Mouse (Mus musculus) Patski (cell line): ENCODE data around the gene Col8a2. TPM values are rescaled to one million over a fixed set of nuclear protein-coding genes. Genes with fewer than 3 reads are reported as not detected.

Experiments
- ATAC-seq: fragments of 100-300 bp; one replicate; pipeline ENCODE4 v1.8.0; 2021
- CTCF ChIA-PET: fragments of 350-600 bp; sonication (Branson Sonifier 250); formaldehyde crosslinking; loops from one replicate; lab custom pipeline; 2022; ENCODE audit warnings: inconsistent platforms; lab: Charles Lee
- POLR2A ChIA-PET: fragments of 350-600 bp; sonication (Branson Sonifier 250); formaldehyde crosslinking; loops from one replicate; lab custom pipeline; 2022; ENCODE audit warnings: antibody characterized with exemption, inconsistent platforms; lab: Charles Lee
- DNase-seq: peaks from one replicate; pipeline ENCODE4 v3.0.0-alpha.2; 2011; ENCODE audit warnings: low read depth, low spot score
- H3K27me3 ChIP-seq: fragments of 371-371 bp; one replicate; pipeline ENCODE4 v1.5.1; 2021
- CTCF ChIP-seq: fragments of 100-300 bp; IDR thresholded peaks from one replicate; pipeline ENCODE4 v1.5.1; 2021
- in situ Hi-C: fragments of 300-500 bp; cut with MboI; formaldehyde crosslinking; loops from 3 replicates; pipeline ENCODE4 v1.11.1; 2018; ENCODE audit warnings: low pct_unique_long_range_greater_than_20kb, mixed read lengths
- polyA plus RNA-seq: library from polyadenylated mRNA; unstranded; gene quantifications from one replicate; pipeline ENCODE4 v1.2.3, GENCODE M21; 2021

The Col8a2 gene
- polyA plus RNA-seq, 1 experiment from 2014 or later = 0.13 TPM

- TF ChIP-seq CTCF = no peak
- in situ Hi-C loops = no loop called here
- DNase-seq = no peak
- POLR2A ChIA-PET = no interaction called here
- CTCF ChIA-PET = interaction anchor here (1.5 kb wide), 1 partner anchor 13 kb away, joined by 6 read pairs; no protein-coding TSS in a partner anchor
- H3K27me3 ChIP-seq = no peaks in the 10 kb centered on the region
- no peak for ATAC-seq
Observed at GRCm38 (mm10) chr4:126326036-126326435, 39.4 kb downstream of the Col8a2 start.

DNA sequence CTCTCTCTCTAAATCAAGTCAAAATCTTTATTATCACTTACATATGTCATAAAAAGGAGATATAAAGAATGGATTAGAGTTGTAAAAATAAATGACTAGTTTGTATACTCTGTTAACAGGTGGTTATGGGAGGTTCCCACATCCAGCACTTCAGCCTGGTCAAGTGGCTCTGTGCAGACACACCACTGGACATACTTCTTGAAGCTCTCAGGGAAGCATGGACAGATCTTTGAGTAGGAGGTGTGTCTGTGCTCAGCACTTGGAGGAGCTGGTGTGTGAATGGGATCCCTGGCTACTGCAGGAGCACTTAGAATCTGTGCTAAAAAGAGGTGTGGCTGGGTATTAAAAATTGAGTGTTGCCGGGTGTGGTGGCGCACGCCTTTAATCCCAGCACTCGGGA, 43.7 kb downstream of the Col8a2 start:
- no peak for TF ChIP-seq CTCF
- in situ Hi-C loops = no loop called here
- CTCF ChIA-PET = interaction anchor here (1.7 kb wide), 1 partner anchor 9 kb away, joined by 5 read pairs; the partner anchor contains the start of gene Adprhl2
- no peaks in the 10 kb centered on the region for H3K27me3 ChIP-seq
- DNase-seq = no peak
- no peak for ATAC-seq
- POLR2A ChIA-PET = no interaction called here

- ChIA-PET CTCF (interaction anchor here (1.7 kb wide), 1 partner anchor 10 kb away, joined by 5 read pairs; the partner anchor contains the start of gene Adprhl2), POLR2A (no interaction called here)
- ATAC-seq (no peak), DNase-seq (no peak)
- TF ChIP-seq CTCF = no peak
- no peaks in the 10 kb centered on the region for H3K27me3 ChIP-seq
- in situ Hi-C loops = no loop called here
Observed at GRCm38 (mm10) chr4:126331751-126332150, 45.2 kb downstream of the Col8a2 start.

GRCm38 (mm10) chr4:126332358-126332757, 45.8 kb downstream of the Col8a2 start:
- POLR2A ChIA-PET = no interaction called here
- ATAC-seq (no peak), DNase-seq (no peak)
- in situ Hi-C loops = no loop called here
- CTCF ChIA-PET = interaction anchor here (1.3 to 1.7 kb wide), 2 partner anchors 10 to 11 kb away, joined by 5 to 8 read pairs; partner anchors contain the start of gene Adprhl2
- H3K27me3 ChIP-seq = no peaks in the 10 kb centered on the region
- peak; percentile 27 for TF ChIP-seq CTCF

GRCm38 (mm10) chr4:126339461-126339860, 52.9 kb downstream of the Col8a2 start:
- POLR2A ChIA-PET = interaction anchor here (1.3 kb wide), 1 partner anchor 9 kb away, joined by 5 read pairs; no protein-coding TSS in a partner anchor

DNA sequence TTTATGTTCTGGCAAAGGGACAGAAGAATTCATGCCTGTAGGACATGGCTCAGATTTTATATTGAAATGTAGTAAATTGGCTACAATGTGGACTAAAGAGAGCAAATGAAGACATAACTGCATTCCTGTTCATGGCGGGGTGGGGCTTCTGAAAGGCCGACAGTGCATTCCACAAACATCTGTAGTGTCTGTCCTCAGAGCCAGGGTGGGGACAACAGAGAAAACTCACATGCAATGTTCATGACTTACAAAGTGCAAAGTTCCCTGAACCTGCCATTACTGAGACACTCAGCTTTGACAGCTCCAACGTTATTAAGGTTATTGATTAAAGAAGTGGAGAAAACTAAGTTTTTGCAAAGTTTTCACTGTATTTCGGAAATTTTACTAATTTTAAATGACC, 56.9 kb downstream of the Col8a2 start:
- ATAC-seq = no peak
- in situ Hi-C loops = no loop called here
- CTCF ChIA-PET = no interaction called here
- TF ChIP-seq CTCF = no peak
- no peak for DNase-seq
- POLR2A ChIA-PET = no interaction called here
- H3K27me3 ChIP-seq = no peaks in the 10 kb centered on the region

More at GRCm38 (mm10) chr4:126339461-126339860, 52.9 kb downstream of the Col8a2 start:
- no peak for TF ChIP-seq CTCF
- DNase-seq = no peak
- H3K27me3 ChIP-seq = no peaks in the 10 kb centered on the region
- in situ Hi-C loops = no loop called here
- CTCF ChIA-PET = interaction anchor here (1.8 to 2.2 kb wide), 2 partner anchors 13 to 21 kb away, joined by 4 to 6 read pairs; no protein-coding TSS in a partner anchor
- ATAC-seq = no peak

- POLR2A ChIA-PET = no interaction called here
- in situ Hi-C loops = no loop called here
Observed at GRCm38 (mm10) chr4:126360069-126360468, 73.5 kb downstream of the Col8a2 start.

More at GRCm38 (mm10) chr4:126360069-126360468, 73.5 kb downstream of the Col8a2 start:
- CTCF ChIA-PET = interaction anchor here (1.4 kb wide), 1 partner anchor 20 kb away, joined by 4 read pairs; no protein-coding TSS in a partner anchor
- no peak for TF ChIP-seq CTCF
- H3K27me3 ChIP-seq = no peaks in the 10 kb centered on the region
- ATAC-seq = no peak
- no peak for DNase-seq

Other genes with a start within 250 kb of the Col8a2 start
- gene Mrps15, start 239.9 kb upstream of the Col8a2 start, polyA plus RNA-seq = 56.7 TPM
- gene Oscp1, start 228.2 kb upstream of the Col8a2 start, polyA plus RNA-seq = 13.5 TPM
- gene Lsm10, start 190.2 kb upstream of the Col8a2 start, polyA plus RNA-seq = 30.7 TPM
- gene Stk40, start 182.8 kb upstream of the Col8a2 start, polyA plus RNA-seq = 11.8 TPM
- gene Eva1b, start 139.0 kb upstream of the Col8a2 start, polyA plus RNA-seq = 62.2 TPM
- gene Sh3d21, start 123.3 kb upstream of the Col8a2 start, polyA plus RNA-seq = 0.54 TPM
- 141 TPM for gene Thrap3, start 84.0 kb upstream of the Col8a2 start, polyA plus RNA-seq
- gene Map7d1, start 30.4 kb upstream of the Col8a2 start, polyA plus RNA-seq = 94.1 TPM
- gene Trappc3, start 24.5 kb upstream of the Col8a2 start, polyA plus RNA-seq = 71.6 TPM
- 32.5 TPM for gene Adprhl2, start 34.9 kb downstream of the Col8a2 start, polyA plus RNA-seq
- gene Tekt2, start 38.9 kb downstream of the Col8a2 start, polyA plus RNA-seq = 0.14 TPM
- 2.3 TPM for gene Ago3, start 142.8 kb downstream of the Col8a2 start, polyA plus RNA-seq
- 23.5 TPM for gene Ago1, start 181.8 kb downstream of the Col8a2 start, polyA plus RNA-seq
- gene Ago4, start 246.7 kb downstream of the Col8a2 start, polyA plus RNA-seq = 1.6 TPM